In the genomic region with DNA sequence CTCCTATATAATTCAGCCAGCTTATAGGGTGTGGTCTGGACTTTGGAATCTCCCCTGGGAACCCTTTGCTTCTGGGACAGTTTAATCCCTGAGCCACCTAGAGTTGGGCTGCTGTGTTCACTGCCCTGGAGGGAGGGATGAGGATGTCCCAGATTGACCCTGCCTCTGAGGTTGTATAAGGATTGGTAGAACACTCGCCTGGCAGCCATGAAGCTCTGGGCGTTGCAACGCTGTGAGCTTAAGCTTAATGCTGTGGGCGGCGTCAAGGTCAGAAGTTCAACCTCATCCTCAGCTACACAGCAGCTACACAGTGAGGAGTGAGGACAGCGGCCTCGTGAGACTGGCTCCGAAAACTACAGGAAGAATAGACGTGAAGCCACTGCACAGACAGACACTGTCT, we compare ENCODE assay signal across 17 mouse cellular contexts. TPM values are rescaled to one million over a fixed set of nuclear protein-coding genes. Genes with fewer than 3 reads are reported as not detected.
DNase-seq lines count a peak whose midpoint lies in the region; ATAC-seq and TF ChIP-seq lines count a peak whose summit lies in the region.
"Had no signal": no experiment of that assay in that cellular context is flagged by ENCODE, and none has a peak within 500 bp of the region (broad histone marks: within the 10 kb centered on the region; RNA-seq: fewer than 3 reads in every experiment).

No protein-coding gene starts in this region.

- TF ChIP-seq CTCF in kidney, adult 2 months (conservative IDR thresholded peaks at IDR 0.05; ENCODE audit: insufficient read depth, insufficient read length, low read depth, low read length): no peak
- TF ChIP-seq CTCF in gastrocnemius, adult 2 months (IDR thresholded peaks at IDR 0.05): peak; percentile 25; the same call in 1 of the 2 replicates
- peak; percentile 16; the same call in 1 of the 2 replicates for TF ChIP-seq CTCF in small intestine, adult 2 months (IDR thresholded peaks at IDR 0.05; ENCODE audit: extremely low read depth, insufficient read length, insufficient replicate concordance, low read depth, low read length)

- H3K9ac ChIP-seq in kidney, embryonic 14.5 days (ENCODE audit: low read depth, low read length): no peak overlapping the region
- no peak overlapping the region for H3K9ac ChIP-seq in intestine, embryonic 15.5 days
- H3K9ac ChIP-seq: embryonic facial prominence, embryonic 13.5 days; forebrain, embryonic 12.5 days; heart, embryonic 13.5 days; liver, embryonic 12.5 days had no signal

- H3K9me3 ChIP-seq in kidney, embryonic 14.5 days (ENCODE audit: control insufficient read depth, low read length): no peaks in the 10 kb centered on the region
- H3K9me3 ChIP-seq in intestine, embryonic 15.5 days: no peaks in the 10 kb centered on the region
- H3K9me3 ChIP-seq: embryonic facial prominence, embryonic 13.5 days; forebrain, embryonic 12.5 days; heart, embryonic 13.5 days; liver, embryonic 12.5 days had no signal

- no peak overlapping the region for H3K27ac ChIP-seq in kidney, adult 2 months (ENCODE audit: insufficient read depth, low read depth, low read length)
- H3K27ac ChIP-seq in kidney, embryonic 14.5 days (ENCODE audit: low read depth, low read length): no peak overlapping the region
- H3K27ac ChIP-seq in gastrocnemius, adult 2 months: peak overlapping the region; percentile 73
- H3K27ac ChIP-seq in intestine, embryonic 15.5 days: no peak overlapping the region
- H3K27ac ChIP-seq in small intestine, adult 2 months (ENCODE audit: insufficient read depth, low read depth, low read length): peak overlapping the region; percentile 81
- H3K27ac ChIP-seq: embryonic facial prominence, embryonic 13.5 days; forebrain, embryonic 12.5 days; heart, embryonic 13.5 days; liver, embryonic 12.5 days had no signal

- no peaks in the 10 kb centered on the region for H3K36me3 ChIP-seq in kidney, adult 2 months (ENCODE audit: control insufficient read depth, insufficient read depth, low read length)
- H3K36me3 ChIP-seq in kidney, embryonic 14.5 days (ENCODE audit: control insufficient read depth, insufficient read depth, low read length): peaks cover 21% of the 10 kb centered on the region
- H3K36me3 ChIP-seq in intestine, embryonic 15.5 days: peaks cover 5% of the 10 kb centered on the region; the same call in 1 of the 2 replicates
- peaks cover 9% of the 10 kb centered on the region; the same call in 1 of the 2 replicates for H3K36me3 ChIP-seq in small intestine, adult 2 months (ENCODE audit: control insufficient read depth, insufficient read depth, low read length)
- H3K36me3 ChIP-seq: liver, embryonic 12.5 days had no signal

- no peak overlapping the region for H3K4me2 ChIP-seq in kidney, embryonic 14.5 days (replicated peaks; ENCODE audit: low read depth, low read length)
- H3K4me2 ChIP-seq in intestine, embryonic 15.5 days (replicated peaks): no peak overlapping the region
- H3K4me2 ChIP-seq: embryonic facial prominence, embryonic 13.5 days; forebrain, embryonic 12.5 days; heart, embryonic 13.5 days; liver, embryonic 12.5 days had no signal

- intact Hi-C loops in gastrocnemius, adult 2 months (cut with DNase I): no loop called here

- DNase-seq in kidney, adult 2 months: peak; percentile 46
- DNase-seq in gastrocnemius, adult 2 months: peak; percentile 76
- DNase-seq in left cerebral cortex, adult 11 months (ENCODE audit: low spot score): no peak
- DNase-seq in lung, postnatal 36 days: no peak
- DNase-seq: cerebellum, adult 9-10 months; layer of hippocampus, postnatal 36 days; thymus, adult 2 months had no signal

- H3K27me3 ChIP-seq in kidney, adult 2 months (replicated peaks; ENCODE audit: control insufficient read depth, insufficient read depth, low read length): no peaks in the 10 kb centered on the region
- H3K27me3 ChIP-seq in kidney, embryonic 14.5 days (ENCODE audit: control insufficient read depth, insufficient read depth, low read length): no peaks in the 10 kb centered on the region
- H3K27me3 ChIP-seq in intestine, embryonic 15.5 days (replicated peaks): no peaks in the 10 kb centered on the region
- no peaks in the 10 kb centered on the region for H3K27me3 ChIP-seq in small intestine, adult 2 months (ENCODE audit: control insufficient read depth, insufficient read depth, low read length)
- H3K27me3 ChIP-seq: embryonic facial prominence, embryonic 13.5 days; forebrain, embryonic 12.5 days; heart, embryonic 13.5 days; liver, embryonic 12.5 days had no signal

- WGBS in kidney, adult 2 months: 58% methylated on average over 9 of the region's 9 CpGs
- 61% methylated on average over 9 of the region's 9 CpGs for WGBS in kidney, embryonic 14.5 days
- 51% methylated on average over 9 of the region's 9 CpGs for WGBS in intestine, embryonic 15.5 days
- WGBS in small intestine, adult 2 months: 30% methylated on average over 9 of the region's 9 CpGs

- ATAC-seq in kidney, embryonic 14.5 days (ENCODE audit: low FRiP score, low TSS enrichment): no peak
- peak; percentile 86 for ATAC-seq in intestine, embryonic 15.5 days
- ATAC-seq in monocyte, adult 5-6 weeks (replicated peaks; ENCODE audit: insufficient number of reproducible peaks, low FRiP score, low TSS enrichment, poor library complexity, severe bottlenecking): no peak
- ATAC-seq: liver, embryonic 12.5 days had no signal

- no peak for TF ChIP-seq POLR2A in kidney, adult 2 months (IDR thresholded peaks at IDR 0.05; ENCODE audit: low read depth, low read length)
- no peak for TF ChIP-seq POLR2A in small intestine, adult 2 months (IDR thresholded peaks at IDR 0.05; ENCODE audit: low read depth, low read length)

- H3K4me3 ChIP-seq in kidney, adult 2 months (ENCODE audit: insufficient read depth, low read depth, low read length): no peak overlapping the region
- H3K4me3 ChIP-seq in kidney, embryonic 14.5 days (ENCODE audit: low read length): no peak overlapping the region
- no peak overlapping the region; the same call in 1 of the 2 replicates for H3K4me3 ChIP-seq in gastrocnemius, adult 2 months
- no peak overlapping the region for H3K4me3 ChIP-seq in intestine, embryonic 15.5 days (replicated peaks)
- no peak overlapping the region; the same call in 1 of the 2 replicates for H3K4me3 ChIP-seq in small intestine, adult 2 months (ENCODE audit: low read depth, low read length)
- H3K4me3 ChIP-seq: embryonic facial prominence, embryonic 13.5 days; forebrain, embryonic 12.5 days; heart, embryonic 13.5 days; liver, embryonic 12.5 days had no signal

- H3K4me1 ChIP-seq in kidney, adult 2 months (ENCODE audit: control insufficient read depth, insufficient read depth, low read length): peaks cover 7% of the 10 kb centered on the region; the same call in 1 of the 2 replicates
- 0 out of 2 replicates have a peak, but pooled peaks cover 5% of the 10 kb centered on the region for H3K4me1 ChIP-seq in kidney, embryonic 14.5 days (ENCODE audit: control insufficient read depth, insufficient read depth, low read length)
- H3K4me1 ChIP-seq in intestine, embryonic 15.5 days (replicated peaks): no peaks in the 10 kb centered on the region; the same call in 1 of the 2 replicates
- H3K4me1 ChIP-seq in small intestine, adult 2 months (ENCODE audit: control insufficient read depth, insufficient read depth, insufficient read length, low read length): peaks cover 20% of the 10 kb centered on the region

RNA-seq across cellular contexts. Expression of a gene that starts 19.6 kb away (rescaled TPM):
- polyA plus RNA-seq in kidney, adult 2 months (2012; rRNA removed): 27.1 and 30.8 TPM in 2 replicates
- 19.5 and 22.4 TPM in 2 replicates for polyA plus RNA-seq in kidney, embryonic 14.5 days (2014; fragmentation: Nextera tagmentation; extraction: Ambion mirVana)
- 100 to 1,000 TPM; 168 to 172 TPM for total RNA-seq in gastrocnemius, adult 2 months (2021)
- polyA plus RNA-seq in intestine, embryonic 15.5 days (2015; fragmentation: Nextera tagmentation; extraction: Ambion mirVana): 11.2 and 11.6 TPM in 2 replicates
- polyA plus RNA-seq in small intestine, adult 2 months (2012; rRNA removed): 9.3 and 14.1 TPM in 2 replicates
- total RNA-seq in monocyte, adult 5-6 weeks (2017): 56.4 to 70.3 TPM (median 57.8 TPM) in 3 replicates

RNA-seq across cellular contexts. Expression of a gene that starts 34.8 kb away (rescaled TPM):
- polyA plus RNA-seq in kidney, adult 2 months (2012; rRNA removed): not detected in 2 replicates
- not detected in 2 replicates for polyA plus RNA-seq in kidney, embryonic 14.5 days (2014; fragmentation: Nextera tagmentation; extraction: Ambion mirVana)
- not detected for total RNA-seq in gastrocnemius, adult 2 months (2021)
- not detected in 2 replicates for polyA plus RNA-seq in intestine, embryonic 15.5 days (2015; fragmentation: Nextera tagmentation; extraction: Ambion mirVana)
- polyA plus RNA-seq in small intestine, adult 2 months (2012; rRNA removed): not detected in 2 replicates
- total RNA-seq in monocyte, adult 5-6 weeks (2017): not detected in 3 replicates
- total RNA-seq: layer of hippocampus, postnatal 36 days; megakaryocyte progenitor cell, adult 5-6 weeks had no signal
- polyA plus RNA-seq: embryonic facial prominence, embryonic 13.5 days; forebrain, embryonic 12.5 days; heart, embryonic 13.5 days; liver, embryonic 12.5 days; spleen, adult 2 months; thymus, adult 2 months had no signal

RNA-seq across cellular contexts. Expression of a gene that starts 42.7 kb away (rescaled TPM):
- 8.6 and 11.7 TPM in 2 replicates for polyA plus RNA-seq in kidney, adult 2 months (2012; rRNA removed)
- 39.3 and 46.1 TPM in 2 replicates for polyA plus RNA-seq in kidney, embryonic 14.5 days (2014; fragmentation: Nextera tagmentation; extraction: Ambion mirVana)
- total RNA-seq in gastrocnemius, adult 2 months (2021): 1 to 10 TPM; 2.2 to 2.7 TPM
- 55.2 and 57.4 TPM in 2 replicates for polyA plus RNA-seq in intestine, embryonic 15.5 days (2015; fragmentation: Nextera tagmentation; extraction: Ambion mirVana)
- polyA plus RNA-seq in small intestine, adult 2 months (2012; rRNA removed): 1.2 and 2.3 TPM in 2 replicates
- 30.8 to 39.6 TPM (median 32.3 TPM) in 3 replicates for total RNA-seq in monocyte, adult 5-6 weeks (2017)

RNA-seq across cellular contexts. Expression of a gene that starts 42.9 kb away (rescaled TPM):
- polyA plus RNA-seq in kidney, adult 2 months (2012; rRNA removed): 15.8 and 30.6 TPM in 2 replicates
- polyA plus RNA-seq in kidney, embryonic 14.5 days (2014; fragmentation: Nextera tagmentation; extraction: Ambion mirVana): 150 and 193 TPM in 2 replicates
- total RNA-seq in gastrocnemius, adult 2 months (2021): 10 to 100 TPM; 46.1 to 51.7 TPM
- 129 and 138 TPM in 2 replicates for polyA plus RNA-seq in intestine, embryonic 15.5 days (2015; fragmentation: Nextera tagmentation; extraction: Ambion mirVana)
- polyA plus RNA-seq in small intestine, adult 2 months (2012; rRNA removed): 1.4 and 4.4 TPM in 2 replicates
- 82.6 to 104 TPM (median 101 TPM) in 3 replicates for total RNA-seq in monocyte, adult 5-6 weeks (2017)

Comparison
In these comparisons a context has a peak if more than half of its experiments do, and no peak if none do; other contexts are left out.
1. DNase-seq: peak in kidney, adult 2 months (single experiment) and gastrocnemius, adult 2 months (single experiment); none in left cerebral cortex, adult 11 months (single experiment) and lung, postnatal 36 days (single experiment).
2. H3K27ac ChIP-seq: peak in gastrocnemius, adult 2 months (single experiment) and small intestine, adult 2 months (single experiment); none in kidney, adult 2 months (single experiment), kidney, embryonic 14.5 days (single experiment) and intestine, embryonic 15.5 days (single experiment).